ENCODE assay signal across 8 mouse cellular contexts in genomic region chr7:82056551-82057230, GRCm38 (mm10).
A peak's percentile ranks its signal among the peaks of the same experiment; 100 is the strongest.
DNase-seq lines count a peak whose midpoint lies in the region; ATAC-seq lines count a peak whose summit lies in the region.

No protein-coding gene starts in this region.

- 0 out of 2 replicates have a peak overlapping the region, but pooled peaks have one; percentile 17 for H3K9ac ChIP-seq in embryonic facial prominence, embryonic 13.5 days
- H3K9ac ChIP-seq in limb, embryonic 15.5 days = no peak overlapping the region

- peak; percentile 32 to 37 for DNase-seq in cerebellum, postnatal 10 days
- DNase-seq in heart, postnatal 10 days = peak; percentile 9 to 21
- DNase-seq in ovary, adult 18-20 months (ENCODE audit: low spot score) = peak; percentile 56
- no peak for DNase-seq in right cerebral cortex, adult 2 months (ENCODE audit: low spot score in 2 of 2)
- DNase-seq in MN1 (ENCODE audit: low spot score) = no peak

- H3K9me3 ChIP-seq in embryonic facial prominence, embryonic 13.5 days = no peaks in the 10 kb centered on the region
- H3K9me3 ChIP-seq in limb, embryonic 15.5 days = no peaks in the 10 kb centered on the region

- no peak overlapping the region for H3K27ac ChIP-seq in embryonic facial prominence, embryonic 13.5 days
- no peak overlapping the region for H3K27ac ChIP-seq in limb, embryonic 15.5 days

- ATAC-seq in cerebellum, adult (ENCODE audit: insufficient number of reproducible peaks, low FRiP score, low TSS enrichment) = no peak
- 0 out of 2 replicates have a peak, but pooled peaks have one; percentile 52 for ATAC-seq in embryonic facial prominence, embryonic 13.5 days (ENCODE audit: insufficient number of reproducible peaks, insufficient read depth, low FRiP score, low TSS enrichment, low read depth)
- ATAC-seq in limb, embryonic 15.5 days (ENCODE audit: insufficient number of reproducible peaks, low FRiP score, low TSS enrichment, low read depth) = no peak

- H3K4me2 ChIP-seq in embryonic facial prominence, embryonic 13.5 days = peak overlapping the region; percentile 53
- H3K4me2 ChIP-seq in limb, embryonic 15.5 days = peak overlapping the region; percentile 33

- 0 out of 2 replicates have a peak, but pooled peaks cover under 1% of the 10 kb centered on the region for H3K27me3 ChIP-seq in embryonic facial prominence, embryonic 13.5 days
- no peaks in the 10 kb centered on the region for H3K27me3 ChIP-seq in limb, embryonic 15.5 days

- peaks cover 22% of the 10 kb centered on the region for H3K4me1 ChIP-seq in embryonic facial prominence, embryonic 13.5 days
- peaks cover 7% of the 10 kb centered on the region for H3K4me1 ChIP-seq in limb, embryonic 15.5 days

- no peaks in the 10 kb centered on the region for H3K36me3 ChIP-seq in embryonic facial prominence, embryonic 13.5 days
- H3K36me3 ChIP-seq in limb, embryonic 15.5 days = no peaks in the 10 kb centered on the region

- WGBS in embryonic facial prominence, embryonic 13.5 days = 3% methylated on average over 21 of the region's 21 CpGs
- 9% methylated on average over 21 of the region's 21 CpGs for WGBS in limb, embryonic 15.5 days

- intact Hi-C loops in heart, postnatal 10 days (cut with DNase I) = no loop called here

- H3K4me3 ChIP-seq in embryonic facial prominence, embryonic 13.5 days = peak overlapping the region; percentile 15; the same call in 1 of the 2 replicates
- peak overlapping the region; percentile 9; the same call in 1 of the 2 replicates for H3K4me3 ChIP-seq in limb, embryonic 15.5 days

Comparison
In these comparisons a context has a peak if more than half of its experiments do, and no peak if none do; other contexts are left out.
1. DNase-seq: peak in cerebellum, postnatal 10 days (2 of 2), heart, postnatal 10 days (2 of 2) and ovary, adult 18-20 months (single experiment); none in right cerebral cortex, adult 2 months (0 of 2) and MN1 (single experiment).